Mouse (Mus musculus) olfactory bulb, adult 2 months (tissue): ENCODE measurements around the gene Ppp1r12a. TPM values are rescaled to one million over a fixed set of nuclear protein-coding genes. Genes with fewer than 3 reads are reported as not detected.

Experiments
- H3K27ac ChIP-seq: fragments of 200-500 bp; 2 replicates; pipeline ENCODE4 v1.5.1; 2012; ENCODE audit warnings: low read depth, low read length; ENCODE audit not compliant: insufficient read depth
- H3K4me1 ChIP-seq: fragments of 200-500 bp; 2 replicates; pipeline ENCODE4 v1.6.1; 2012; ENCODE audit warnings: low read length; ENCODE audit not compliant: control insufficient read depth, insufficient read depth
- H3K4me3 ChIP-seq: fragments of 200-500 bp; 2 replicates; pipeline ENCODE4 v1.5.1; 2012; ENCODE audit warnings: mild to moderate bottlenecking, low read depth, low read length, moderate library complexity; ENCODE audit not compliant: insufficient read depth
- CTCF ChIP-seq: fragments of 200-500 bp; IDR thresholded peaks from 2 replicates; pipeline ENCODE4 v1.5.1; 2012; ENCODE audit warnings: low read depth, mild to moderate bottlenecking, low read length, moderate library complexity; ENCODE audit not compliant: insufficient read depth
- POLR2A ChIP-seq: fragments of 200-500 bp; IDR thresholded peaks from 2 replicates; pipeline ENCODE4 v1.6.1; 2012; ENCODE audit warnings: mild to moderate bottlenecking, low read depth, low read length, moderate library complexity; ENCODE audit not compliant: insufficient read depth
- WGBS: fragments of 180-500 bp; shearing (Covaris S2); methylation state at CpG from one replicate; pipeline ENCODE4 v1.1.7; 2018; 5-methylcytosine and 5-hydroxymethylcytosine counted together
- polyA plus RNA-seq: library from polyadenylated mRNA; stranded (reverse); fragments of >200 nt; gene quantifications from 2 replicates; pipeline ENCODE4 v1.2.4, GENCODE M21; 2012; ENCODE audit warnings: low replicate concordance; ENCODE audit not compliant: missing spikeins, insufficient read depth, insufficient read length

The Ppp1r12a gene
- polyA plus RNA-seq, 1 experiment, result 194 TPM

- TF ChIP-seq CTCF (no peak), POLR2A (no peak)
- 63% methylated on average over 6 of the region's 6 CpGs for WGBS
- no peak overlapping the region for H3K4me3 ChIP-seq
- peaks cover under 1% of the 10 kb centered on the region; the same call in 1 of the 2 replicates for H3K4me1 ChIP-seq
- H3K27ac ChIP-seq, result no peak overlapping the region
Measured at GRCm38 (mm10) chr10:108172817-108173563, 11.0 kb downstream of the Ppp1r12a start.

- Histone ChIP-seq H3K27ac (no peak overlapping the region), H3K4me1 (no peaks in the 10 kb centered on the region), H3K4me3 (no peak overlapping the region)
- TF ChIP-seq POLR2A (no peak), CTCF (no peak)
- WGBS, result 67% methylated on average over 5 of the region's 5 CpGs
Measured at GRCm38 (mm10) chr10:108174107-108174506, 12.1 kb downstream of the Ppp1r12a start.

DNA sequence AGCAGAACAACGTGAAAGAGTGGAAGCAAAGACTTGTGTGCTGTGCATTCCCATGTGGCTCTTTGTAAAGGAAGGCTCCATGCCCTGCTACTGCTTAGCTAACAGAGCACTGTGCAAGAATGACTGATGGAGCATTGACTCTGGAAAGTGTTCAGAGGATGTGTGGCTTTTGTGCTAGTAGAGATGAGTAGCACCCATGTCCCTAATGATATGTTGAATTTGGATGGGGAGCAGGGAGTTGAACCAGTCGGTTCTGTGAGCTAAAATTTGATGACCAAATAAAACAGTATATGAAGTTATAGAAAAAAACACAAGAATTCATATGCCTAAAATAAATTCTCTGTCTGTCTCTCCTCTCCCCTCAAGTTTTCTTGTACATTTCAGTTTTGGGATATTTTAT is 13.9 kb downstream of the Ppp1r12a start:
- peak overlapping the region; percentile 37; the same call in 1 of the 2 replicates for H3K27ac ChIP-seq
- no peaks in the 10 kb centered on the region for H3K4me1 ChIP-seq
- WGBS, result 53% methylated on average over 2 of the region's 2 CpGs
- no peak overlapping the region for H3K4me3 ChIP-seq
- TF ChIP-seq CTCF (no peak), POLR2A (no peak)

DNA sequence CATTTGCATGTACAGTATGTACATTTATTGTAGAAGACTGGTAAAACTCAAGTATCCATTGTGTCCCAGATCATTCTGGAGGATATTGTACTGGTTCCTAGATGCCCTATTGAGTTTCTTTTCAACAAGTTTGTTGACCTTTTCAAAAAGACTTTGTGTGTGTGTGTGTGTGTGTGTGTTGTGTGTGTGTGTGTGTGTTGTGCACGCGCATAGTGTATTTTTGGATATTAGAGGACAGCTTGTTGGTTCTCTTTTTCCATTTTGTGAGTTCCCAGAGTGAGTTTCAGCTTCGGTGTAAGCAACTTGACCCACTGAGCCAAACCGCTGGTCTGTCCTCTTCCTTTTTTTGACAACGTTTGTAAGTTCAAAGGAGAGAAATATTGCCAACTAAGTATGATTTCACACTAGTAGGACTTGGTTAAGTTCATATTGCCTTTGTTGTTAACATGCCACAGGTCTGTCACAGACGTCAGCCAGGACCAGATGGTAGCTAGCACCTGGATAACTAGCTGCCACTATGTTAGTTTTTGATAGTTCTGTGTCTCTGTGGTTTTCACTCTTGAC is 16.4 kb downstream of the Ppp1r12a start:
- TF ChIP-seq CTCF, result no peak
- TF ChIP-seq POLR2A, result no peak
- peaks cover 2% of the 10 kb centered on the region for H3K4me1 ChIP-seq
- H3K4me3 ChIP-seq, result no peak overlapping the region
- 76% methylated on average over 6 of the region's 6 CpGs for WGBS
- H3K27ac ChIP-seq, result no peak overlapping the region

- TF ChIP-seq CTCF (no peak), POLR2A (no peak)
- Histone ChIP-seq H3K4me3 (no peak overlapping the region), H3K27ac (no peak overlapping the region), H3K4me1 (peaks cover 2% of the 10 kb centered on the region)
- WGBS, result 38% methylated on average over 3 of the region's 3 CpGs
Measured at GRCm38 (mm10) chr10:108179404-108179803, 17.4 kb downstream of the Ppp1r12a start.

GRCm38 (mm10) chr10:108180313-108180712 is 18.3 kb downstream of the Ppp1r12a start:
- TF ChIP-seq CTCF (no peak), POLR2A (no peak)
- WGBS, result 84% methylated on average over 2 of the region's 2 CpGs

GRCm38 (mm10) chr10:108181893-108182292 is 19.9 kb downstream of the Ppp1r12a start:
- H3K27ac ChIP-seq, result no peak overlapping the region
- no peak overlapping the region for H3K4me3 ChIP-seq
- TF ChIP-seq POLR2A, result no peak
- TF ChIP-seq CTCF, result no peak
- peaks cover 2% of the 10 kb centered on the region for H3K4me1 ChIP-seq
- WGBS, result 77% methylated on average over 3 of the region's 3 CpGs

More at GRCm38 (mm10) chr10:108180313-108180712, 18.3 kb downstream of the Ppp1r12a start:
- Histone ChIP-seq H3K4me1 (peaks cover 2% of the 10 kb centered on the region), H3K4me3 (no peak overlapping the region), H3K27ac (no peak overlapping the region)

DNA sequence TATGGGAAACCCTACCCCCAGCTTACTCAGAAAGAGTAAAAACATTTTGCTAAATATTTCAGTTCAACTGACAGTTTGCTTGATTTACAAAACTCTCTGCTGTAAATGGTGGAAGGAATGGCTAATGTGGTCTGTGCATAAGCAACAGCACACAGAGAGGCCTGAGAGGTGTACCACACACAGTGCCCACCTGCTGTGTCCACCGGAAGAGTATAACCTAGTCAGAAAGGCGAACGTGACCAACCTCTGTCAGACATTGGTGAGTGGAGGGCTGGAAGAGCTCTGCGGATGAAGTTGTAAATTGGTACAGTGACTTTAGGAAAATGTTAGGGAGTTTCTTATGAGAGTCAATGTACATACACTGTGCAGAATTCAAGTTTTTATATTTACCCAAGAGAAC is 20.4 kb downstream of the Ppp1r12a start:
- Histone ChIP-seq H3K4me3 (no peak overlapping the region), H3K27ac (no peak overlapping the region), H3K4me1 (peaks cover 2% of the 10 kb centered on the region)
- TF ChIP-seq CTCF (no peak), POLR2A (no peak)
- 66% methylated on average over 4 of the region's 4 CpGs for WGBS

DNA sequence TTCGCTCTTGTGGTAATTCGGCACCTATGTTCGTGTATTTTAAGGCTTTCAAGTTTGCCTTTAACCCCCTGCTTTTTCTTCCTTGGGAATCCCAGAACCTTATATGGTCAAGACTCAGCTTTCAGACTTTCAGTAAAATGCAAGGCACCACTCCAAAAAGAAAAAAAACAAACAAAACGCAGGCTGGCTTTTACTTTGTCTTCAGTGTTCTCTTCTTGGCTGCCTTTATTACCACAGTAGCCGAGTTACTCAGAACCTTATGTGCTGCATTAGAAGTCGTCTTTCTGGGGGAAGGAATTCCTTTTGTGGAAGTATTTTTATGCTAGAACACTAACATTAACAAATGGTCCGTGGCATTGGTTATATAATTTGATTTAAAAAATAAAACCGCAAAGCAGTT is 22.8 kb downstream of the Ppp1r12a start:
- H3K4me3 ChIP-seq, result no peak overlapping the region
- no peak for TF ChIP-seq POLR2A
- no peak for TF ChIP-seq CTCF
- 46% methylated on average over 8 of the region's 8 CpGs for WGBS
- H3K27ac ChIP-seq, result no peak overlapping the region
- H3K4me1 ChIP-seq, result peaks cover 2% of the 10 kb centered on the region
